Mouse (Mus musculus): Measurements from ENCODE around the gene Ephx3.

- TF ChIP-seq GATA1 (IDR thresholded peaks at IDR 0.05; ENCODE audit: borderline replicate concordance, low read length) (no peak), FLI1 (IDR thresholded peaks at IDR 0.05; ENCODE audit: low read length) (no peak)
Measured at GRCm38 (mm10) chr17:32202972-32203371, 13.6 kb upstream of the Ephx3 start.
